Mouse (Mus musculus) adrenal gland, postnatal 4 days (tissue): ENCODE results near the gene Gipc2. TPM values are rescaled to one million over a fixed set of nuclear protein-coding genes. Genes with fewer than 3 reads are reported as not detected.

Source experiments
- DNase-seq, 2 experiments: peaks; one replicate each; pipeline ENCODE4 v3.0.0; 2021 to 2022; ENCODE audit warnings: low spot score in 2 of 2, mixed read lengths in 2 of 2
- total RNA-seq, 2 experiments: library from RNA; stranded (reverse); gene quantifications; 2 replicates each; pipeline ENCODE4 v1.2.3; 2021

Gipc2 gene
- total RNA-seq, 2 experiments from 2014 or later, result 0.76 to 5.0 TPM

DNA sequence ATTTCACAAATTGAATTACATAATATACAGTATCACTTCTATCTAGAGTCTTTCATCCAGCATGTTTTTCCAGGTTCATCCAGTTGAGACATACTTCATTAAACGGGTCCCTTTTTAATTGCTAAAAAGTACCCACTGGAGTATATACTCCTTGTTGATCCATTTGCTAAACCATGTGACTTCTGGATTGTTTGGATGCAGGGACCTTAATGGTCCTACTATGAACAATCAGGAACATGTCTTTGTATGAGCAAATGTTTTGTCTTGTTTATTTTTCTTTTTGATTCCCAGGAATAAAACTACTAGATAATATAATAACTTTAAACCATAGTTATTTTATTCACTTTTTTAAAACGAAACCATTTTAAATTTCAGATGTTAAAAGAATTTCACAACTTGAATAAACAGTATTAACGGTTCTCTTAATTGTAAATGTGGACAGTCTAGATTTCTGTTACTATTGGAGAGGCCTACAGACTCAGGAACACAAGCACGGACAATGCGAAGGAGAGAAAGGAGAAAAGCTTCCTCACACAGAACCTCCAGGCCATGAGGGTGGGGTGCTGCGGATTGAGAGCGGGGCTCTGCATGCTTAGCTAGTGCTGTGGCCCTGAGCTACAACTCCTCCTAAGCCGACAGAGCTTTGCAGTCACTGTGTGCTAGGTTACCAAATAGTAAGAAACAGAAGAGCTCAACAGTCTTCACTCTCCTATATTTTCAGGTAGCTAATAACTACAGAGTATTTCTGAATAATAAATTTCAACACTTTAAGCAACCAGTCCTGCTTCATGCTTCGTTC, 24.8 kb upstream of the Gipc2 start:
- no peak for DNase-seq

DNA sequence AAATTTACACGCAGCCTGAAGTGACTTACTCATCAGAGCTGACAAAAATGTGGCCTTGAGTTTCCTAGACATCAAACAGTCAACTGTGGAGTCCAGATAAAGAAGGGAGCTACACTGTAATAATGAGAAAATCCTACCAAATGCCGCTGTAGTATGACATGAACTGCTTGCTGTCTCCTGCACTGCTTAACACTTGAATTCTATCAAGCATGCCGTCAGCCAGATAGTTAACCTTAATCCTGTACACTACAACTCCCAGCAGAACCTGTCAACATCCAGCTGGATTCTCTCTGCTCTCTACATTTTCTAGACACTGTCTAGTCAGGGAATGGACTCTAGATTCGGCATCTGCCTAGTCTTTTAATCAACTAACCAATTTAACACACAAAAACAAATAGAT, 23.3 kb upstream of the Gipc2 start:
- no peak for DNase-seq

DNA sequence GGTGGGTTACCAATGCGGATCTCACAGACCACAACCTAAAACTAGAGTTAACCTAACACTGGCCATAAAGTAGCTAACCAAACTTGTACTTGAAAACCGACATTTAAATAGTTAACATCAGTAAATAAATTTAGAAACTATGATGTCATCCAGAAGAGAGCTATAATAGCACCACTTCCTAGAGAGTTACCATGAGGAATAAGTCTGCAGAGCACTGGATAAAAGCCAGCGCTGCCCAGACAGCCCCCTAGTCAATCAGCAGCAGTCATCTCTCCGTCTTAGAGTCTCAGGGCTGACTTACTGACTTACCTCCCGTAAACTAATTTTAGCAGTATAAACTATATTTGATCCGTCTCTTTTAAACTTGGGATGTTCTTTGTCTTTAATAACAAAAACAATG, 20.1 kb upstream of the Gipc2 start:
- DNase-seq, result no peak

DNA sequence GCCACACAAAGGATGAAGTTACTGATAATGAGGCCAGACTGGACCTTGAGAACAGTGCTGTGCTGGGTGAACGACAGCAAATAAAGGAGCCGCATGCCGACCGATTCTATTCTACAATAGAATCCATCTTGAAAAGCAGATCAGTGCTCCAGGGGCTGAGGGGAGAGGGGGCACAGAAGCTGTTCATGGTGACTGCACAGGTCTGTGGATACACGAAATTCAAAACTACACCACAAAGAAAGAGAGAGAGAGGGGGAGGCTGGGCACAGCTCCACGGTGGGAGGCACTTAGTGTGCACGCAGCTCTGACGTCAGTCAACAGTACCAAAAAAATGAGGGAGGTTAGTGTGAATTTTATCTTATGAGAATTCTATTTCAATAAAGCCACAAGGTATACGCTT, 17.5 kb upstream of the Gipc2 start:
- DNase-seq, result no peak

DNA sequence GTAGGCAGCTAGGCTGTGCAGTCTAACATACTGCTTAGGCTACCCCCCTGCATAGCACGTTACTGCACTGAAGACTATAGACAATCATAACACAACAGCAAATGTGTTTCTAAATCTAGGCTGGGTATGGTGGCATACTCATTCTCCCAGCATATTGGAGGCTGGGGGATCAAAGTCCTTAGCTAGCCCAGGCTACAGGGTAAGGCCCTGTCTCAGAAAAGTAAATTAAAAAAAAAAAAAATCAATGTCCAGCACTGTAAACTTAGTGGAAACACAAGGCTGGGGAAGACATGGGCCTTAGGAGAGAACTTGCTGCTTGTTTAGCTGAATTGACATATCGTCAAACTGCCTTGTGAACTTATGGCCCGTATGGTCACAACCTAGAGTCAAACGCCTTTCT, 14.6 kb upstream of the Gipc2 start:
- DNase-seq, result no peak

DNA sequence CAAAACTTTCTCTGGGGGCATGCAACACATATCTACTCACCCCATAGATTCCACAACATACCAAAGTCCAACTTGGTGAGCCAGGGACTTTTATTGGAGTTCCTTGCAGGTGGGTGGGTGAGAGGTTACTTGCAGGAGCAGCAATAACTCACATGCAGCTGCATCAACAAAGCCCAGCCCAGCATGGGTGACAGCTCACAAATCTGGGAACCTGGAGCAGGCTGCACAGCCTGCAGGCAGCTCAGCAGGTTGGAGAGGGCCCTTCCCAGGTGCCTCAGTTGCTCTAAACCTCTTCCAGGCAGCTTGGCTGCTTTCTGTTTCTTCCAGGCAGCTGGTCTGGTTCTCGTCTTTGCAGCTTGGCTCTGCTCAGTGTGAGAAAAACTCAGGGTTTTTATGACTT, 13.3 kb upstream of the Gipc2 start:
- DNase-seq, result no peak

DNA sequence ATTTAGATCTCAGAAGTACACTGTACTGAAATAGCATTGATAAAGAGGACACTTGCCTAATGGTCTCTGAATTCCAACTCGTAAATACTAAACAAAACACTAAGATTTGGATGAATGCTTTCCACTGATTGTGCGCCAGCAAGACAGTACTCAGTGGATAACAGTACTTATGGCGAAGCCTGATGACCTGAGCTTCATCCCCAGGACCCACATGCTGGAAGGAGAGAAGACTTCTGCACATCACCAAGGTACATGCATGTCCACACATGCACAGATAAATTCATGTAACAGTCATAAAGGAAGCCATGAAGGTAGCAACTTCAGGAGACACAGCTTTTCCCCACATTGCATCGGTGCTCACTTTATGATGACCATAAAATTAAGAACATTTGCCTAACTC, 12.8 kb upstream of the Gipc2 start:
- no peak for DNase-seq

DNA sequence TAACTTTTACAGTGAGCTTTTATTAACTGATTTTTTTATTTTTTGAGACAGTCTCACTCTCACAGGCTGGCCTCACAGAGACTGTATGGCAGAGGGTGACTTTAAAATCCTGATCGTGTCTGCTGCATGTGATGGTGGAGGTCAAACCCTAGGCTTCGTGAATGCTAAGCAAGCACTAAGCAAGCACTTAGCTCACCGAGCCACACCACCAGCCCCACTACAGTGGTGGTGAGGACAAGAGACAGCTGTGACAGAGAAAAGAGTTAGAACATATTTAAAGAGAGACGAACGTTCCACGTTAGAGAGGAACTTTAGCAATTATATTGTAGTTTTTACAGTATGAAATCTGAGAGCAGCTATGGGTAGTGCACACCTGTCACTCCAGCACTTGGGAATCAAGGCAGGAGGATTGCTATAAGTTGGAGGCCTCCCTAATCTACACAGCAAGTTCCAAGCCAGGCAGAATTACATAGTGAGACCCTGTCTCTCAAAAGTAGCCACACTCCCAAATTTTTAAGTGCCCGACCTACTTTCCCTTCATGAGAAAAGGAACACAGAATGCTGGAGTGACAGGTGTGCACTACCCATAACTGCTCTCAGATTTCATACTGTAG, 6.4 kb upstream of the Gipc2 start:
- DNase-seq, result no peak

DNA sequence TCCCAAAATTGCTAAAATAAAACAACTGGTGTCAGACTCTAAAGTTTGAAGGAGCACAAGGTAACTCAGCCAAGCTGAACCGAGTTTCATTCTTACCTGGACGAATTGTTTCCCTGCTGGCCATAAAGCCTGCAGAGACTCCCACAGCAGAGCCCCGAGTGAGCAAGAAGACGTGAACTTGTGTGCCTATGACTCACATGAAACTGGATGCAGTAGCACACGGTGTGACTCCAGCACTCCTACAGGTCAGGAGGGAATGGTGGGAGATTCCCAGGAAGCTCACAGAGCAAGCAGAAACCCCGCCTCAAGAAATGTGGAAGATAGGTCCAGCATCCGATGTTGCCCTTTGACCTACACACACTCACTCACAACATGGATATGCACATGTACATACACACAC, 5.8 kb upstream of the Gipc2 start:
- DNase-seq, result no peak

DNA sequence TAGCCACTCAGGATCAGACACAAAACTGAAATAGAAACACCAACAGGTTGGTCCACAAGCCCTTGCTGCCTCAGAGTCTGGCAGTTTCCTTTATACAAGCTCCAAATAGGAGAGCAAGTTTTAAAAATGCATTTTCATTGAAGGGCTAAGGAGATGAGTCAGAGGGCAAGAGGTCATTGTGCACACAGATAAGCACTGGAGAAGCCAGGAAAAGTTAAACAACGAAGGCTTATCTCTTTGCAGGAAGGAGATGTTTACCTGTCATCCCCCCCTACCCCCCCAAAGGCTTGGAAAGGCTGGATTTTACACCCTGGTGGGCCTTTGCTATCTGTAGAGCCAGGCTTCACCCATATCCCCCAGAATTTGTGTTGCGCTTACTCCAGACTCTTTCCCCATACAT, 5.2 kb upstream of the Gipc2 start:
- DNase-seq, result no peak

DNA sequence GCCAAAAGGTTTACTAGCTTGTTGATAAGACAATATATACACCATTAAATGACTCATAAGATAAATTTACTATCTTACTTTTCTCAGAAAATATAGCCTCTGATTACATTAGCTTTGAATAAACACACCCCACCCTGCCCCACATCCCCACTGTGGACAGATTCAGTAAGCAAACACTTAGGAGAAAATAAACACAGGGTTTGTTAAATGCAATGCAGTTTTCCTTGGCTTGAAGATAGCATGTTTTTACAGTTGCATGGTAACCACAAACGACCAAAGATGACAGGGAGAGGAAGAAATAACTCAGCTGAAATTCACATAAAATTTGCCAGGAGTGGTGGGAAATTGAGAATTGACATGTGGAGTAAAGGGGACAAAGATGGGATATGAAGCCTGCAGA, 4.4 kb upstream of the Gipc2 start:
- DNase-seq, result no peak

DNA sequence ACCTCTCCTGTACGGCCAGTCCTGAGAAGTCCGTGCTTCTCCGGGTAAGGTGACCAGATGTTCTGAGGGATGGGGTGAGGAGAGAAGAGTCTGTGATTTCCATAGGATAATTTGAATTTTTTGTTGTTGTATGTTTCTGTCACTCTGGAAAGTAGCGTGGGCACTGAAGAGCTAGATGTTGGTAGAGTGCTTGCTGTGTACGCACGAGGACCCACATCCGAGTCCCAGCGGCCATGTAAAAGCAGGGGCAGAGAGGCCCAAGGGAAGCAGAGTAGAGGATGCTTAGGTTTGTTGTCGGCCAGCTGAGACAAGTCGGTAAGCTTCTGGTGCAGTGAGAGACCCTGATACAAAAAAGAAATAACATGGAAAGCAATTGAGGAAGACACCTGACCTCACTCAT, 2.0 kb upstream of the Gipc2 start:
- DNase-seq, result no peak

DNA sequence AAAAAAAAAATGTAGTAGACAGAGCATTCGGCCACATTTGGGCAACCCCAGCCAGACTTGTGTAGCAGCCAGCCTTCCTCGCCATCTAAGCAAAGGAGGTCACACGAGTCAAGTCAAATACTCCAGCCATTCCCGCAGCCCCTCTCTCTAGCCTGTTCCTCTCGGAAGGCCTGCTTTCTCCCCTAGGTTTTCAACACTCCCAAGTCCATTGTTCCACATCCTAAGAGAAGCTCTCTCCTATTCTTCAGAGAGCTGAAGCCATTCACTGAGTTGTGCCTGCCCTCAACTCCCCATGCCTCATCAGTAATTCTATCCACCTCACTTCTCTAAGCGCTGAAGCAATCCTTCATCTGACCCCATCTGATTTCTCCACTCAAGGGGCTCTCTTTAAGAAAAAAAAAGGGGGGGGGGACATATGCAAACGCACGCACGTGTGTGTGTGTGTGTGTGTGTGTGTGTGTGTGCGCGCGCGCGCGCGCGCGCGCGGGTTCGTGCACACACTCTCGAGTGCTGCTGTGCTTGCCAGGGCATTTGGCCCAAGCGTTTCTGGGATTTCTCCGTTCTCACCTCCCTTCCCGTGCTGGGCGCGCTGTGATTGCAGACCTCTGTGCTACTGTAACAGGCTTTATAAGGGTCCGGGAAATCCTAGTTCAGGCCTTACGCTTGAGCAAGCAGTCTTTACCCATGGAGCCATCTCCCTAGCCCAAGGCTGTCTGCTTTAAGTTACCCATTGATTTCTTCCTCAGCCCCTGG, 845 bp upstream of the Gipc2 start:
- DNase-seq, result no peak

DNA sequence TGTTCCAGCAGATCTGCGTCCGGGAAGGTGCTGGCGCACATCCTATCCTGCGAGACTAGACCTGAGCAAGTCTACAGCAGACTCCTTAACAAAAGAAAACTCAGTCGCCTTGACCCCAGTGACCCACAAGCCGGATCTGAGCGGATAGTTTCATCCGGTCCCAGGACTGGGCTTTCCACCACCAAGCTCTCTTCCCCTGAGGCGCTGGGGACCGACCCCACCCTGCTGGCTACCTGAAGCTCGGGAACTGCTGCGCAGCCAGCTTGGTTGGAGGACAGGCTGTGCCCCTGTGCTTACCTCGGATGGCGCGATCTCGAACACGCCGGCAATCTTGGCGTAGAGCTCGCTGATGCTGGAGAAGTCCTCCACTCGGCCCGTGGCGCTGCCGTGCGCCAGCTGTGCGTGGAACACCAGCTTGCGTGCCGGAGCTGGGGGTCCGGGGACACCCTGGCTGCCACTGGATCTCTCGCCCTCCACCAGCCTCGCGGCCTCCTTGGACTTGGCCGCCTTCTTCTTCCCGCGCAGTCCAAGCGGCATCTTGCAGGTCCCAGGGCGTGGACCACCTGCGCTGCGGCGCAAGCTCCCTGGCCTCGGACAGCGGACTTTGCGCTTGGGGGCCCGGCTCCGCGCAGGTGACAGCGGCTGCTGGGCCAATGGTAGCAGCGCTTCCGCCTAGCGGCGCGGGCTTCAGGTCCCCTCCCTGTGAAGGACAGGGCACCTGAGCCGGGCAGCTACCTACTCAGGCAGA, 505 bp downstream of the Gipc2 start:
- peak in 1 of 2 experiments; percentile 13 for DNase-seq

DNA sequence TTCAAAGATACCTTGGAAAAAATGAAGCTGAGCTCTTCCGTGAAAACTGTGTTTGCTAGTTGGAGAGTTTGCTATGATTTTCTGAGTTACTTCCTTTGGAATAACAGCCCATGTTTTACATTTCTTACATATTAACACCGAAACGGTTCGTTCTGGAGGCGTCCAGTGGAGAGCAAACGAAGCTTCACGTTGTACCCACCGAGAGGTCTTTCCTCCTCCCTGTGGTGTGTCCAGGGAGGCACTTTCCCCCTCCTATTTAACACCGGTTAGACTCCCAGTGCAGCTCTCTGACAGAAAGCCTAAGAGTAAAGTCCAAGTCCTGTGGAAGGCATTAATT, 1.0 kb downstream of the Gipc2 start:
- DNase-seq, result no peak

DNA sequence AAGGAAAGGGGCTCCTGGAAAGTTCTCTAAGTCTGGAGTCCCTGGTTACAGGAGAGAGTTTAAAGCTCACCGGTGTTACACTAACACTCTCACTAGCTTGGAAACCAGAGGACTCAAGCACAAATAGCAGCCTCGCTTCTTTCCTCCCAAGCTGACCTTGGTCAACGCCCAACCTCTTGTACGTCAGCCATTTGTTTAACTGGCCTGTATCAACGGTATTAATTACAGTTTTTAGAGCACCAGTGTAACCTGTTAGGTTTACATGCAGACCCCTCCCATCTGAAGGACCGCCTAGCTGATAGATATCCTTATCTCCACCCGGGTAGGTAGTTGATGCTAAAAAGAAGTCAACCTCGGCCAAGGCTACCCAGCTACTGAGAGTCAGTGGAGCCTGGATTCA, 2.7 kb downstream of the Gipc2 start:
- no peak for DNase-seq

DNA sequence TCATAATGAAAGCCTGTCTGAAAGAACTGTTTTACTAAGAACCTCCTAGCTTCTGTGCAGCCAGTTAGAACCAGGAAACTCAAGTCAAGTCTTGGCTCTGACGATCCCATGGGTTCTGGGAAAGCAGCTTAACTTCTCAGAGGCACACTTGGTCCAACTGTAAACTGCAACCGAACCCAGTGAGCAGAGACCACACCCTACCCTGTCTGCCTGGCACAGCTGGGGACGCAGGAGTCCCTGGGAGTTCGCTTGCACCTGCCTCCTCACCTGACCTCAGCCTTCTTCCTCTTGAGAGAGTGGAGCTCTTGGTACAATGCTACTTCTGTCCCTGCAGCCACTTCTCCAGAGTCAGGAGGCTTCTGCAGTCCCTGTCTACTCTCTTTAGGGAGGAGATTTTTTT, 5.4 kb downstream of the Gipc2 start:
- DNase-seq, result no peak

DNA sequence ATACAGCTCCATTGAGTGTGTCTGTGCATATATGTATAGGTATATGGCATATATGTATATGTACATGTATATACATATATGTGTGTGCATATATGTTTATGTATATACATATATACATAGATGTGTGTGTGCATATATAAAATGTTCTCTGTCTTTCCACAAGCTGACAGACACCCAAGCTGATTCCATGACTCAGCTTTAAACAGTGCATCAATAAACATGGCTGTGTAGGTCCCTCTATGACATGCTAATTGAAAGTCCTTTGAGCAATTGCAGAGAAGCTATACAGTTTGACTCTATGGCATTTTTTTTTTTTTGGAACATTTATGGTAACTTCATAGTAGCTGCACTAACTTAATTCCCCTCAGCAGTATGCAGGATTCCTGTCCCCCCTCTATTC, 6.7 kb downstream of the Gipc2 start:
- no peak for DNase-seq

DNA sequence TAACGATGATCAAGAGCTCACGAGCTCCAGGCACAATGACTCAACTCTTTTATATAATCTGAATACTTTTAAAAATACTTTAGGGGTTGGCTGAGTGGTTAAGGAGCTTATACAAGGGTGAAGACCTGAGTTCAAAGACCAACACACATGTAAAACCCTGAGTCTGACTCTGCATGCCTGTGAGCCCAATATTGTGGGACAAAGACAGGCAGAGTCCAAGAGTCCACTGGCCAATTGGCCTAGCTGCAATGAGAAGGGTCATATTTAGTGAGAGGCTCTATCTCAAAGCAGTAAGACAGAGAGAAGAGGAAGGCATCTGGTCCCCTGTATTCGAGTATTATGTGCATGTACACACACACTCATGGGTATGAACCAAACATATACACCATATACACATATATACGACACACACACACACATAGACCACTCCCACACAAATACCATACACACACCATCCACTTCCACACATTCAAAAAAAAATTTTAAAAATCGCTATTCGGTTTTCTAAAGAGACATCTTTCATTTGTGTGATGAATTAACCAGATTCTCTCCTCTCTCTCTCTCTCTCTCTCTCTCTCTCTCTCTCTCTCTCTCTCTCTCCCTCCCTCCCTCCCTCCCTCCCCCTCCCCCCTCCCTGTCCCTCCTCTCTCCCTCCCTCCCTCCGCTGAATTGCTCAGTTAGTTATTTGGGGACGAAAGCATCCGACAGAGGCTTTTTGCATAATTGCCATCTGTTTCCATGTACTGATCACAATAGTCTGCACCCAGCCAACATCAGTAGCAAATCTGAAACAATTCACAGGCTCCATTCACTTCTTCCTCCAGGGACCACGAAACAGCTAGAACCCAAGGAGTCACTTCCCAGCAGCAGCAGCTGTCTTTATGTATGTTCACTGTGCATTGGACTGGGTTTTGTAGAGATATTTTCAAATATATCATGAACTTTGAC, 7.4 kb downstream of the Gipc2 start:
- no peak for DNase-seq

DNA sequence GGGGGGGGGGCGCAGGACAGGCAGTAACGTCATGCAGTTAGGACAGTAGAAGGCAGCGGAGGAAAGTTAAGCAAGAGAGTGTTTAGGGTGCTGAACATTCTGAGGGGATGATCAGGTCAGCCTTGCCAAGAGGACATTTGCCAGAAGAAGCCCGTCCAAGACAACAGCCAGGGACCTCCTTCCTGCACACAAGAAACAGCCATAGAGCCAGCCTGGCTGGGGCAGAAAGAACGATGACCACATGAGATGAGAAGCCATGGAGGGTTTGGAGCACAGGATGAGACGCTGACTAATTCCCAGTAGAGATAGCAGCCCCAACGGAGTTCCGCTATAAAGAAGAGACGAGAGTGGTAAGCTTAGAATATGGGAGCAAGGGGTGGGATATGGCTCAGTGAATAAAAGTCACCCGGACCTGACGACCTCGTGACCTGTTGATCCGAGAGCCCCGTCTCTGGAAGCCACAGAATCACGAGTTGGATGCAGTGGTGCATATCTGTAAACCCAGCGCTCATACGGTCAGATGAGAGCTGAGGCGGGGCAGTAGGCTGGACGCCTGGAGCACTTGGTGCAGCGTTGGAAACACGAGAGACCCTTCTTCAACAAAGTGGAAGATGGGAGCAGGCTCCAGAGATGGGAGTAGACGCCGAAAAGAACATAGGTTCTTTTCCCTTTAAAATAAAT, 9.1 kb downstream of the Gipc2 start:
- DNase-seq, result no peak
